Mouse (Mus musculus): ENCODE results near the gene C2.
A peak's percentile ranks its signal among the peaks of the same experiment; 100 is the strongest.

DNA sequence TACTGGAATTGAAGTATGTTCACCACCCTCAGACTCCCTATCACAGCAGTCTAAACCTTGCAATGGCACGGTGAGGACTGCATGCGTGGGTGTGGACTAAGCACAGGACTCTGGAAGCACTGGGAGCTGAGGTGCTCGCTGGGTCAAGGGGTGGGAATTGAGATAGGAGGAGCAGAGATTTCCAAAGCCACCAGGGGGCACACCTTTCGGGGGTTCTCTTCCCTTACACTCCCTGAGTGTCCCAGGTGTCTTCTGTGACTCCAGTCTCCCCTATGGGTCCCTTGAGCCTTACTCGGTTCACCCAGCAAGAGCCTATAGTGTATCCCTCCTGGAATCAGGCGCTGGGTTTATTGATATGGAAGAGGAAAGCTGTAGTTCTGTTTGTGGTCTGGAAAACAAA, 24.9 kb upstream of the C2 start:
- TF ChIP-seq CTCF (IDR thresholded peaks at IDR 0.05; ENCODE audit: low read depth) (peak; percentile 20; the same call in 1 of the 2 replicates), EP300 (IDR thresholded peaks at IDR 0.05; ENCODE audit: low read depth) (no peak)

Data from heart, postnatal 0 days (tissue).